Mouse (Mus musculus): ENCODE results near the gene Pms2. TPM values are rescaled to one million over a fixed set of nuclear protein-coding genes. Genes with fewer than 3 reads are reported as not detected.
A peak's percentile ranks its signal among the peaks of the same experiment; 100 is the strongest.

The Pms2 gene
- polyA plus RNA-seq, 1 experiment from 2014 or later = 8.9 TPM

DNA sequence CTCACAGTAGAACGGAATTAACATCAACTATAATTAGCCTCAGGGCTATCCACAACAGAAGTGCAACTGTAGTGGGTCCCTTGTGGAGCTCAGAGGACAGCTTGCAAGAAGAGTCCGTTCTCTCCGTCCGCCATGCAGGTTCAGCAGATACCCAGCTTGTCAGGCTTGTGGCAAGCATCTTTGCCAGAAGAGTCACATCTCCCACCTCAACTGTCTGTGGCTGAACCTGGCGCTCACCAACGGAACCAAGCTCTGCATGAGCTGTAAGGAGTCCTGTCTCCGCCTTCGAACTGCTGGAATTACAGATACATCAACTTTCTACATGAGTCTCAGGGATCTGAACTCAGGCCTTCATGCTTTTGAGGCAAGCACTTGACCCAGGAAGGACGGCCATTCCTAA lies 26.4 kb downstream of the Pms2 start:
- no peak for ATAC-seq (ENCODE audit: low FRiP score, low TSS enrichment)
- 87% methylated on average over 9 of the region's 9 CpGs for WGBS
- Histone ChIP-seq H3K9me3 (ENCODE audit: control insufficient read depth, low read length) (no peaks in the 10 kb centered on the region), H3K36me3 (ENCODE audit: control insufficient read depth, insufficient read depth, low read length) (no peaks in the 10 kb centered on the region), H3K4me3 (ENCODE audit: low read depth, low read length) (no peak overlapping the region), H3K27ac (replicated peaks) (no peak overlapping the region), H3K4me1 (replicated peaks; ENCODE audit: control insufficient read depth, insufficient read depth) (no peaks in the 10 kb centered on the region), H3K27me3 (ENCODE audit: control insufficient read depth, insufficient read depth, low read length) (no peaks in the 10 kb centered on the region), H3K9ac (ENCODE audit: low read length) (no peak overlapping the region), H3K4me2 (replicated peaks; ENCODE audit: low read depth) (no peak overlapping the region)
- TF ChIP-seq EP300 (optimal IDR thresholded peaks at IDR 0.05) (no peak), CTCF (IDR thresholded peaks at IDR 0.05; ENCODE audit: low read depth) (no peak)
- DNase-seq (ENCODE audit: low spot score) = no peak

DNA sequence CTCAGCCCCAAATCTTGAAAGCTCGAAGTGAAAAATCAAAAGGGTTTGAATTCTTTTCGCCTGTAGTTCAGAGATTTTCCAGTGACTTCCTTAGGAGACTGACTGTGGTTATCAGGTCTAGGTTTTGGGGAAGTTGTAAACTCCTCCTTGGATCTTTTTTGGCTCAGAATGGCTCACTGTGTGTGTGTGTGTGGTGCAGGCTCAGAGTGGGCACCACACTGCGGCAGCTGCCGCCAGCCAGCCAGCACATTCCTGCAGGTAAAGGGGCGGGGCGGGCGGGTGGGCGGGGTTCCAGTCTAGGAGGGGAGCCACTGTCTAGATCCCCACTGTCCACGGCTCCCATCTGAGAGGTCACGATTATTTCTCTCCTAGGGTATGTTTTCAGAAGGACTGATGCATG lies 31.8 kb downstream of the Pms2 start:
- TF ChIP-seq EP300 (optimal IDR thresholded peaks at IDR 0.05) (no peak), CTCF (IDR thresholded peaks at IDR 0.05; ENCODE audit: low read depth) (no peak)
- WGBS = 17% methylated on average over 10 of the region's 10 CpGs
- no peak for ATAC-seq (ENCODE audit: low FRiP score, low TSS enrichment)
- no peak overlapping the region for H3K9ac ChIP-seq (ENCODE audit: low read length)
- H3K4me1 ChIP-seq (replicated peaks; ENCODE audit: control insufficient read depth, insufficient read depth) = no peaks in the 10 kb centered on the region
- H3K27me3 ChIP-seq (ENCODE audit: control insufficient read depth, insufficient read depth, low read length) = no peaks in the 10 kb centered on the region
- no peaks in the 10 kb centered on the region for H3K36me3 ChIP-seq (ENCODE audit: control insufficient read depth, insufficient read depth, low read length)
- no peaks in the 10 kb centered on the region for H3K9me3 ChIP-seq (ENCODE audit: control insufficient read depth, low read length)
- DNase-seq (ENCODE audit: low spot score) = peak; percentile 27
- no peak overlapping the region for H3K4me3 ChIP-seq (ENCODE audit: low read depth, low read length)
- no peak overlapping the region for H3K27ac ChIP-seq (replicated peaks)
- H3K4me2 ChIP-seq (replicated peaks; ENCODE audit: low read depth) = 0 out of 2 replicates have a peak overlapping the region, but pooled peaks have one; percentile 15

DNA sequence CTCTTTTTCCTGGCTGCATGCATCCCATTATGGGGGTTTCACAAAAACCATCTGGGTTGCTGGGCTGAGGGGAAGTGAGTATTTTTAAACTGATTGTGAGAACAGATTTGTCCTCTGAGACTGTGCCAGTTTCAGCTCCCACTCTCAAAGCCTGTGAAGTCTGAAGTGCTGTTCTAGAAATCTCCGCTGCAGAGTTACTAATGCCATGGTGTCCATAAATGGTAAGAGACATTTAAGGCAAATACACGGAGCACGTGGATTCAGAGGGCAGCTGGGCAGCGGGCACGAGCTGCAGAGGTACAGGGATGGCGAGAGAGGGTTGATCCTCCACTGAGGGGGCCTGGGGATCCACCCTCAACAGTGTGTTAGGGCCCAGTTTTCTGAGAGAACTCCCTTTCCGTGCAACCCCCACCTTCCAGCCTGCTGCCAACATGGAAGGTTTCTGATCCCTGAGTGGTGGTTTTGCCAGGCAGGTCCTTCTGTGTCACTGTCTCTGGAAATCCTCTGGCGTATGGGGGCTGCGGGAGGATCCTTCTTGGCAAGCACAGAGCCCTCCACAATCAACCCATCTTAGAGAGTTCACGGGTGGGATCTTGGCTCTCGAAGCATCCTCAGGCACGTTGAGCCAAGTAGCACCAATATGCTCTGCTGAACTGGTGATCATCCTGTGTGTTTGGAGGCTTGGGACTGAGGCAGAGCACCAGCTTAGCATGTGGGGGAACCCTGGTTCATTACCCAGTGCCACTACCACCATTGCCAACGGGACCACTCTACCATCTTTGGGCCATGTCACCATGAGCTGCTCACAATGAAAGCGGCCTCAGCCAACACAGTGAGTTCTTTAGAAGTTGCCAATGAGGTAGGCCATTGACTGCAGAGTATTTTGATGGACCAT lies 33.7 kb downstream of the Pms2 start:
- Histone ChIP-seq H3K4me2 (replicated peaks; ENCODE audit: low read depth) (no peak overlapping the region), H3K27ac (replicated peaks) (no peak overlapping the region), H3K9ac (ENCODE audit: low read length) (no peak overlapping the region), H3K4me1 (replicated peaks; ENCODE audit: control insufficient read depth, insufficient read depth) (no peaks in the 10 kb centered on the region), H3K4me3 (ENCODE audit: low read depth, low read length) (no peak overlapping the region), H3K36me3 (ENCODE audit: control insufficient read depth, insufficient read depth, low read length) (no peaks in the 10 kb centered on the region), H3K9me3 (ENCODE audit: control insufficient read depth, low read length) (no peaks in the 10 kb centered on the region), H3K27me3 (ENCODE audit: control insufficient read depth, insufficient read depth, low read length) (no peaks in the 10 kb centered on the region)
- ATAC-seq (ENCODE audit: low FRiP score, low TSS enrichment) (no peak), DNase-seq (ENCODE audit: low spot score) (no peak)
- 77% methylated on average over 14 of the region's 14 CpGs for WGBS
- TF ChIP-seq CTCF (IDR thresholded peaks at IDR 0.05; ENCODE audit: low read depth) (no peak), EP300 (optimal IDR thresholded peaks at IDR 0.05) (no peak)

DNA sequence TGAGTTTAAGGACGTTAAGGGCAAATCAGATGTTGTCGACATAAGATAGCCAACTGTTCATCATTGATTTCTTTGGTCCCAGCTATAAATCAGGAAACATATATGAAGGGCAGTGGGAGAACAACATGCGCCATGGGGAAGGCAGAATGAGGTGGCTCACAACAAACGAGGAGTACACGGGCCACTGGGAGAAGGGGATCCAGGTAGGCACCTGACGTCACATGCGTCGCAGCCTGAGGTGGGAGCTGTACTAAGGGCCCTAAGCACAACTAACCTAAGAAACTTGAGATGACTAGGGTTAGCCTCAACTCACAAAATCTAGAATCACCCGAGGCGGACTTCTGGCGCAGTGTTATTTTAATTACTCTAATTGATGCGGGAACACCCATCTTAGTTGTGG lies 38.6 kb downstream of the Pms2 start:
- Histone ChIP-seq H3K4me2 (replicated peaks; ENCODE audit: low read depth) (no peak overlapping the region), H3K27ac (replicated peaks) (no peak overlapping the region), H3K4me3 (ENCODE audit: low read depth, low read length) (no peak overlapping the region), H3K27me3 (ENCODE audit: control insufficient read depth, insufficient read depth, low read length) (no peaks in the 10 kb centered on the region), H3K36me3 (ENCODE audit: control insufficient read depth, insufficient read depth, low read length) (no peaks in the 10 kb centered on the region), H3K4me1 (replicated peaks; ENCODE audit: control insufficient read depth, insufficient read depth) (no peaks in the 10 kb centered on the region), H3K9me3 (ENCODE audit: control insufficient read depth, low read length) (no peaks in the 10 kb centered on the region), H3K9ac (ENCODE audit: low read length) (no peak overlapping the region)
- no peak for ATAC-seq (ENCODE audit: low FRiP score, low TSS enrichment)
- DNase-seq (ENCODE audit: low spot score) = no peak
- WGBS = 89% methylated on average over 12 of the region's 12 CpGs
- TF ChIP-seq EP300 (optimal IDR thresholded peaks at IDR 0.05) (no peak), CTCF (IDR thresholded peaks at IDR 0.05; ENCODE audit: low read depth) (no peak)

DNA sequence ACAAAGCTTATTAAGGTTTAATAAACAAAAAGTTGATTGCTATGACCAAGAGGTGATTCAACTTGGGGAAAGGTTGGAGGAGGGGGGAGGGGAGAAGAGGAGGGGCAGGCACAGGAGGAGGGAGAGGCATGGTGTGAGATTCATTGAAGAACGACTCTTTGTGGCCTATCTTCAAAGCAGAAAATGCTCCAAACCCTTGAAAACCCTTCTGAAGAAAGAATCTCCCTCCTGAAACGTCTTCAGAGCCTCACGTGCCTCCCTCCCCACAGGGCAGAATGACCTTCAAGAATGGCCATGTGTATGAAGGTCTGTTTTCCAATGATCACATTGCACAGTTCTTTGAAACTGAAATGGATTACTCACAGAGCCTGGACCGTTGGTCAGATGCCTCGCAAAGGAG lies 40.3 kb downstream of the Pms2 start:
- Histone ChIP-seq H3K27ac (replicated peaks) (no peak overlapping the region), H3K4me3 (ENCODE audit: low read depth, low read length) (no peak overlapping the region), H3K4me1 (replicated peaks; ENCODE audit: control insufficient read depth, insufficient read depth) (no peaks in the 10 kb centered on the region), H3K36me3 (ENCODE audit: control insufficient read depth, insufficient read depth, low read length) (no peaks in the 10 kb centered on the region), H3K9me3 (ENCODE audit: control insufficient read depth, low read length) (no peaks in the 10 kb centered on the region), H3K9ac (ENCODE audit: low read length) (no peak overlapping the region), H3K27me3 (ENCODE audit: control insufficient read depth, insufficient read depth, low read length) (no peaks in the 10 kb centered on the region), H3K4me2 (replicated peaks; ENCODE audit: low read depth) (no peak overlapping the region)
- DNase-seq (ENCODE audit: low spot score) = no peak
- WGBS = 48% methylated on average over 5 of the region's 5 CpGs
- no peak for TF ChIP-seq EP300 (optimal IDR thresholded peaks at IDR 0.05)
- TF ChIP-seq CTCF (IDR thresholded peaks at IDR 0.05; ENCODE audit: low read depth) = no peak
- no peak for ATAC-seq (ENCODE audit: low FRiP score, low TSS enrichment)

DNA sequence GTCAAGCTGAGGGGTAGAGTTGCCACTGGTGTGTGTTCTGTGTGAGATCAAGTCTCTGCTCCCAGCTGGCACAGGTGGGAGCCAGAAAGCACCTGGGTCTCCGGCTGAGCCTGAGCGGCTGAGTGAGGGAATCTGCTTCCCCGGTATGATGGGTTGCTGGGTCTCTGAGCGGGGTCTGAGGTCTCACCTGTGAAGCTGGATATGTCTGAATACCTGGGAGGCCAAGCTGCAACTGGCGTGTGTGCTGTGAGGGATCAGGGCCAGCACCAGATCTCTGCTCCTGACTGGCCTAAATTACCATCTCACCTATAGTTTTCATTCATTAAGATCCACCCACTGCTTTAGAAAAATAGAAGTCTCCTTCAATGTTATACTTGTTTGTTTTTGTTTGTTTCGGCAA lies 47.3 kb downstream of the Pms2 start:
- Histone ChIP-seq H3K27ac (replicated peaks) (no peak overlapping the region), H3K4me2 (replicated peaks; ENCODE audit: low read depth) (no peak overlapping the region), H3K36me3 (ENCODE audit: control insufficient read depth, insufficient read depth, low read length) (no peaks in the 10 kb centered on the region), H3K9me3 (ENCODE audit: control insufficient read depth, low read length) (no peaks in the 10 kb centered on the region), H3K4me1 (replicated peaks; ENCODE audit: control insufficient read depth, insufficient read depth) (no peaks in the 10 kb centered on the region), H3K27me3 (ENCODE audit: control insufficient read depth, insufficient read depth, low read length) (no peaks in the 10 kb centered on the region), H3K4me3 (ENCODE audit: low read depth, low read length) (no peak overlapping the region), H3K9ac (ENCODE audit: low read length) (no peak overlapping the region)
- TF ChIP-seq CTCF (IDR thresholded peaks at IDR 0.05; ENCODE audit: low read depth) (no peak), EP300 (optimal IDR thresholded peaks at IDR 0.05) (no peak)
- 90% methylated on average over 6 of the region's 6 CpGs for WGBS
- DNase-seq (ENCODE audit: low spot score) (no peak), ATAC-seq (ENCODE audit: low FRiP score, low TSS enrichment) (no peak)

All from stomach, postnatal 0 days (tissue).